Mouse (Mus musculus): ENCODE results near the gene Psma3. TPM values are rescaled to one million over a fixed set of nuclear protein-coding genes. Genes with fewer than 3 reads are reported as not detected.
"Not testable (repeated sequence)": the region's sequence is repeated elsewhere in the genome, so short reads cannot be mapped to it uniquely, and the experiment has no call there.

The Psma3 gene
- polyA plus RNA-seq, 1 experiment: 473 TPM

DNA sequence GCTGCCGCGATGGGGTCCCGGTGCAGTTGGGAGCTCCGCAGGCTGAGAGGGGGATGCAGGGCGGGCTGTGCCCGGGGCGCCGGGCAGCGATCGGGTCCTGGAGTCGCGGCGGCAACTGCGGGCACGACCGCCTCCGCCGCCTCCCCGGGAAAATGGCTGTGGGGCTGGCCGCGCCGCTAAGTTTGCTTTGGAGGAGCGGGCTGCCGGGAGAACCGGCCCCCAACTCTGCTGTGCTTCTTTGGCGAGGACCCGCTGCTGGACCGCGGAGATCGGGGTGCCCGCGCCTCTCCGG lies 41.7 kb downstream of the Psma3 start:
- H3K4me3 ChIP-seq (ENCODE audit: insufficient read depth, low read depth, low read length): peak overlapping the region; percentile 88
- H3K4me1 ChIP-seq (ENCODE audit: control insufficient read depth, insufficient read depth, insufficient read length, low read length): peaks cover 8% of the 10 kb centered on the region
- H3K27ac ChIP-seq (replicated peaks; ENCODE audit: low read depth, low read length): peak overlapping the region; percentile 44

DNA sequence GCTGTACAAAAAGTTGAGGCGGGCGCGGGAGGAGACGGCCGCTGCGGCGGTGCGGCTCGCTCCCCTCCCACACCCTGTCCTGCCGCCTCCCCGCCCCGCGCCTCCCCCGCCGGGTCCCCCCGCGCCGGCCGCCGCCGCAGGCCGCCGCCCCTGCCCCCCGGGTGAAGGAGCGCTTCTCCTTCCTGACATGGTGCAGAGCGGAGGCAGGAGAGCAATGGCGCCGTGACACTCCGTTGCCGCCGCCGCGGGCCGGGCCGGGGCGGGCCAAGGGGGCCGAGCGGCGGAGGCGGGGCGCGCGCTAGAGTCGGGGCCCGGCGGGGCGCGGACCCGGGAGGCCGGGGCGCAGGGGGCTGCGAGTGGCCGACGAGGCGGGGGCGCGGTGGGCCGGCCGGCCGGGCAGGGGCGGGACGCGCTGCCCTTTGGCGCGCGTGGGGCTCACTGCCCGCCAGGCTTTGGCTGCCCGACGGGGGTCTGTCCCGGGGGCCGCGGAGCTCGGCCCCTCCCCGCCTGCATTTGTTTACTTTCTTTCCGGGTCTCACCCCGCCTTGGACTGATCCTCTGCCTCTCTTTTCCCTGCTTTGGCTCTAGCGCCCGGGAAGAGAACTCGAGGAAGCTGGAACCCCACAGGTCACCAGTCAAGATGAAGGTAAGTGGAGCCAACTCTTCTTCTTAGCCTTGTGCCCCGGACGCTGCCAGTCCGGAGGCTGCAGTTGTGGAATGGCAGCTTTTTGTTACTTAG lies 42.3 kb downstream of the Psma3 start:
- peaks cover 8% of the 10 kb centered on the region for H3K4me1 ChIP-seq (ENCODE audit: control insufficient read depth, insufficient read depth, insufficient read length, low read length)
- H3K4me3 ChIP-seq (ENCODE audit: insufficient read depth, low read depth, low read length): peak overlapping the region; percentile 88
- peak overlapping the region; percentile 45 for H3K27ac ChIP-seq (replicated peaks; ENCODE audit: low read depth, low read length)

DNA sequence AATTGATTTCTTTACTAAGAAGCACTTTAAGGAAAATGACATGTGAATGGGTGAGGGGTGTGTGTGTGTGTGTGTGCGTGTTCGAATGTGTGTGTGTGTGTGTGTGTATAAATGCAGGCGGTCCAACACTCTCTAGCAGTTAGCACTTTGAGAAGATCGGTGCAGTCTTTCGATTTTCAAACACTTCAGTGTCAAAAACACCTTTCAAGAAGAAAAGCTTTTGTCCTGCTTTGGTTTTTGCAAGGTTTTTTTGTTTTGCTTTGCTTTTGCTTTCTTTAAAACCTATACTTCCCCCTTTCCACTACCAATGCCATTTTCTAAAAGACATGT lies 42.8 kb downstream of the Psma3 start:
- Histone ChIP-seq H3K27ac (replicated peaks; ENCODE audit: low read depth, low read length) (peak overlapping the region; percentile 45), H3K4me3 (ENCODE audit: insufficient read depth, low read depth, low read length) (peak overlapping the region; percentile 88), H3K4me1 (ENCODE audit: control insufficient read depth, insufficient read depth, insufficient read length, low read length) (peaks cover 6% of the 10 kb centered on the region)

DNA sequence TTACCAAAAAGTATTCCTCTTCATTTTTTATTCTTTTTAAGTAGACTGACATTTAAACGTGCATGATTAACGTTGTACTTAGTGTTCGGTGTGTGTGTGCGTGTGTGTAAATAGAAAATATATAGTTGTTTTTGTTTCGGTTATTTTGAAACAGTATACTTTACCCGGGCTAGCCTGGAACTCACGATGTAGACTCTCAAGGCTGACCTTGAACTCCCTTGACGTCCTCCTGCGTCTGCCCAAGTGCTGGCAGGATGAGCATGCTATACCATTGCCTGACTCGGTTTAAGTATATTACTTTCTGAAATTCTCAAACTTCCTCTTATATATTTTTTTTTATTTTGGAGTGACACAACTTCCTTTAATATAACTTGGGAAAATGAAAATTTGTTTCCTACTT lies 43.4 kb downstream of the Psma3 start:
- H3K27ac ChIP-seq (replicated peaks; ENCODE audit: low read depth, low read length): no peak overlapping the region

DNA sequence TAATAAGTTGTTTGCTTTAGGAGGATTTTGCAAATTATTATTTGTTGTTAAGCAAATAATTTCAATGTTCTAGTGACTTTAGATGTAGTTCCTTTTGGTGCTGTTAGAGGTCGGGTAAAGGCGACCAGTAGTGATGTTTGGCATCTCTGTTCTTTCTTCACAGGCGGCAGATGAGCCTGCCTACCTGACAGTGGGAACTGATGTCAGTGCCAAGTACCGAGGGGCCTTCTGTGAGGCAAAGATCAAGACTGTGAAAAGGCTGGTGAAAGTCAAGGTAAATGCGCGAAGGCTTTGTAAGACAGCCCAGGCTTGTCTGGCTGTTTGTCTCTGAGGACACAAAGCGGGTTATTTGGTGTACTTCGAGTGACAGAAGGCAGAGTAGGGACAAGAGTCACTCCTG lies 44.8 kb downstream of the Psma3 start:
- Histone ChIP-seq H3K4me3 (ENCODE audit: insufficient read depth, low read depth, low read length) (no peak overlapping the region), H3K4me1 (ENCODE audit: control insufficient read depth, insufficient read depth, insufficient read length, low read length) (no peaks in the 10 kb centered on the region), H3K27ac (replicated peaks; ENCODE audit: low read depth, low read length) (no peak overlapping the region)

More for the DNA sequence above, 43.4 kb downstream of the Psma3 start:
- H3K4me3 ChIP-seq (ENCODE audit: insufficient read depth, low read depth, low read length): no peak overlapping the region
- peaks cover 4% of the 10 kb centered on the region for H3K4me1 ChIP-seq (ENCODE audit: control insufficient read depth, insufficient read depth, insufficient read length, low read length)

DNA sequence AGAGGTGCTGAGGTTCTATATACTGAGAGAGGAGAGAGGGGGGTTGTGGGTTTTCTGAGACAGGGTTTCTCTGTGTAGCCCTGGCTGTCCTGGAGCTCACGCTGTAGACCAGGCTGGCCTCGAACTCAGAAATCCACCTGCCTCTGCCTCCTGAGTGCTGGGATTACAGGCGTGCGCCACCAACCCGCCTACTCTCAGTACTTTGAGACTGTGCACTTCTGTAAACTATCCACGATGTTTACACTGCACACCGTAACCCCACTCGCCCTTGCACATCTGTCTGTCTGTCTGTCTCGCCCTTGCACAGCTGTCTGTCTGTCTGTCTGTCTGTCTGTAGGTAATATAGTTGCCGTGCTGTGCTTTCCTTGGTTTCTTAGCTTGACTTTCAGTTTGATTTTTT lies 50.0 kb downstream of the Psma3 start:
- Histone ChIP-seq H3K27ac (replicated peaks; ENCODE audit: low read depth, low read length) (no peak overlapping the region), H3K4me3 (ENCODE audit: insufficient read depth, low read depth, low read length) (no peak overlapping the region), H3K4me1 (ENCODE audit: control insufficient read depth, insufficient read depth, insufficient read length, low read length) (no peaks in the 10 kb centered on the region)

DNA sequence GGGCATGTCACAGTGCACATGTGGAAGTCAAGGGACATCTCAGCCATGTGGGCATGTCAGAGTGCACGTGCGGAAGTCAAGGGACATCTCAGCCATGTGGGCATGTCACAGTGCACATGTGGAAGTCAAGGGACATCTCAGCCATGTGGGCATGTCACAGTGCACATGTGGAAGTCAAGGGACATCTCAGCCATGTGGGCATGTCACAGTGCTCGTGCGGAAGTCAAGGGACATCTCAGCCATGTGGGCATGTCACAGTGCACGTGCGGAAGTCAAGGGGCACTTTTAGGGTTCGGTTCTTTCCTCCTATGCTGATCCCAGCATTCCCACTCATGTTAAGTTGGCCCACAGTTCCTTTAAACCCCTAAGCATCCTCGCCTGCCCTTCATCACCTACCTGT lies 53.8 kb downstream of the Psma3 start:
- H3K4me1 ChIP-seq (ENCODE audit: control insufficient read depth, insufficient read depth, insufficient read length, low read length); H3K4me3 ChIP-seq (ENCODE audit: insufficient read depth, low read depth, low read length); H3K27ac ChIP-seq (replicated peaks; ENCODE audit: low read depth, low read length): not testable (repeated sequence)

DNA sequence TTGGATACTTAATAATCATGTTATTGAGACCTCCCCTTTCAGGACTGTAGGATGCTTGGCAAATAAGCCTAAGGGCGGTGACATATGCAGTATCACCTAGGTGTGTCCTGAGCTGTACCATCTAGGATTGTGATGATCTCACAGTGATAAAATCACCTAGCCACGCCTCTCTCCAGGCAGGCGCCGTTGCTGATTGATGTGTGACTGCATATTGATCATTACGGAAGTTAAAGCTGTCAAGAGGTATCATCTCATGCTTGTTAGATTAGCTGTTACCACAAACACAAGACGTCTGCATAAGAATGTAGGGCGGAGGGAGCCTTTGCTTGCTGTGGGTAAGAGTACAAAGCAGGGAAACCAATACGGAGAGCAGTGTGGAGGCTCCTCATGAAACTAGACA lies 55.8 kb downstream of the Psma3 start:
- no peak overlapping the region for H3K4me3 ChIP-seq (ENCODE audit: insufficient read depth, low read depth, low read length)
- H3K27ac ChIP-seq (replicated peaks; ENCODE audit: low read depth, low read length): no peak overlapping the region
- no peaks in the 10 kb centered on the region for H3K4me1 ChIP-seq (ENCODE audit: control insufficient read depth, insufficient read depth, insufficient read length, low read length)

DNA sequence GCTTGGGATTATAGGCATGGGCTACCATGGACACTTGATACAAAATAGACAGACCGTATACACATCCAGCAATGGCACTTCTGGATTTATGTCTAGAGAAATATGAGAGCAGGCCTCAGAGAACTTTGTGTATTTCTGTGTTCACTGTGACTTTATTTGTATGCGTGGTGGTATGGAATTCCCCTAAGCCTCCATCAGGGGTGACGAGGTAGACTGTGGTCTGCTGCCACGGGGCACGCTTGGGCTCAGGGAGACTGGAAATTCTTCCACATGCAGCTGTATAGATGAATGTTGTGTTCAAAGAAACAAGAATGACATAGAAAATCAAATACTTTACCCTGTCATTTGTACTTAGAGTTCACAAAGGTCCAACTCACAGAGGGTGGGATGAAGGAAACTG lies 56.3 kb downstream of the Psma3 start:
- no peak overlapping the region for H3K27ac ChIP-seq (replicated peaks; ENCODE audit: low read depth, low read length)
- no peak overlapping the region for H3K4me3 ChIP-seq (ENCODE audit: insufficient read depth, low read depth, low read length)
- no peaks in the 10 kb centered on the region for H3K4me1 ChIP-seq (ENCODE audit: control insufficient read depth, insufficient read depth, insufficient read length, low read length)

DNA sequence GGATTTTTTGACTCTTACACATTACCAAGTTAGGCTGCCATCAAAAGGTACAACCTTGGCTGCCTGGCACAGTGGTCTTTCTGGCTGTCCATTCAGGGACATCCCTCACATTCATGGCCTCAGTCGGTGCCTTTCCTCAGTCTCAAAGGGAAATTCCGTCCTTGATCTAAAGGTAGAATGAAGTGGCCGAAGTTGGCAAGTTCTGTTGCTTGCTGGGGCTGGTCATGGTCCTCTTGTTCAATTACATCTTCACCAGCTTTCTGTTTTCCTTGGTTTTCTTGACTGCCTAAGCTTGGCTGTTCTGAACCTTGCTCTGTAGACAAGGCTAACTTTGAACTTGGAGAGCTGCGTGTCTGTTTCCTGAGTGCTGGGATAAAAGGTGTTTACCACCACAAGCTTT lies 61.4 kb downstream of the Psma3 start:
- no peak overlapping the region for H3K27ac ChIP-seq (replicated peaks; ENCODE audit: low read depth, low read length)
- H3K4me1 ChIP-seq (ENCODE audit: control insufficient read depth, insufficient read depth, insufficient read length, low read length): peaks cover 3% of the 10 kb centered on the region; the same call in 1 of the 2 replicates
- no peak overlapping the region for H3K4me3 ChIP-seq (ENCODE audit: insufficient read depth, low read depth, low read length)

DNA sequence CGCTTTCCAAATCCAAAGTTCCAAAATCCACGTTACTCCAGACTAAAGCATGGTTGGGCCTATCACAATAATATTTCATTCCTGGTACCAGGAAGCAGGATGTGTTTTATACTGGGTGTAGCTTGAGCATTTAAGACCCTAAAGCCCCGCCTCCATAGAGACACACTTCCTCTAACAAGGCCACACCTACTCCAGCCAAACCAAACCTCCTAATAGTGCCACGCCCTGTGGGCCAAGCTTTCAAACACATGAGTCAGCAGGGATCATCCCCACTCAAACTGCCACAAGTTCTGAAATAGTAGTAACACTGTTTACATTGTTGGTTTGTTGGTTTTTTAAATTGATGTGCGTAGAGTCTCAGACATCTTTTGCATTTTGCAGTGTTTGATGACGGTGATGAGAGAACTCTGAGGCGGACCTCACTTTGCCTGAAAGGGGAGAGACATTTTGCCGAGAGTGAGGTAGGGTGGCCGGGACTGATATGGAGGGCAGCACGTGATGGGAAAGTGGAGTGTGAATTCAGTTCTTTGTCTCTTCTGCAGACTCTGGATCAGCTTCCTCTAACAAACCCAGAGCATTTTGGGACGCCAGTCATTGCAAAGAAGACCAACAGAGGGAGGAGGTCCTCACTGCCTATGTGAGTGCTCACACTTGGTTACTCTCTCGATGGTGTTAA lies 62.4 kb downstream of the Psma3 start:
- Histone ChIP-seq H3K4me1 (ENCODE audit: control insufficient read depth, insufficient read depth, insufficient read length, low read length) (peaks cover 3% of the 10 kb centered on the region; the same call in 1 of the 2 replicates), H3K4me3 (ENCODE audit: insufficient read depth, low read depth, low read length) (no peak overlapping the region), H3K27ac (replicated peaks; ENCODE audit: low read depth, low read length) (no peak overlapping the region)

DNA sequence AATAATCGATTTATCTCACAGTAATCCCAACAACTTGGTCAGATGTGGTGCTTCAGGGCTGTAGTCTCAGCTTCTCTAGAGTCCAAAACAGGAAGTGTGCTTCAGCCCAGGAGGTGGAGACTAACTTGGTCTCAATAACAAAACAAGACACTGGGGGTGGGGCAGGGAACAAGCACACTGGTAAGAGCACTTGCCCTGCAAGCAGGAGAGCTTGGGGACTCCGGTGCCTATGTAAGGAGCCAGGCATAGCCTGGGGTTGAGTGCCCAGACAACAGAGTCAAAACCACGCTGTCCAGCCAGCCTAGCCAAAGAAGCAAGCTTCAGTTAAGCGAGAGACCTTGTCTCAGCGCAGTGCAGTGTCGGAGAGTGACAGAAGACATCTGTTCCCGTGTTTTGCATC lies 66.0 kb downstream of the Psma3 start:
- Histone ChIP-seq H3K27ac (replicated peaks; ENCODE audit: low read depth, low read length) (peak overlapping the region; percentile 81; the same call in 1 of the 2 replicates), H3K4me3 (ENCODE audit: insufficient read depth, low read depth, low read length) (no peak overlapping the region), H3K4me1 (ENCODE audit: control insufficient read depth, insufficient read depth, insufficient read length, low read length) (peaks cover 3% of the 10 kb centered on the region; the same call in 1 of the 2 replicates)

DNA sequence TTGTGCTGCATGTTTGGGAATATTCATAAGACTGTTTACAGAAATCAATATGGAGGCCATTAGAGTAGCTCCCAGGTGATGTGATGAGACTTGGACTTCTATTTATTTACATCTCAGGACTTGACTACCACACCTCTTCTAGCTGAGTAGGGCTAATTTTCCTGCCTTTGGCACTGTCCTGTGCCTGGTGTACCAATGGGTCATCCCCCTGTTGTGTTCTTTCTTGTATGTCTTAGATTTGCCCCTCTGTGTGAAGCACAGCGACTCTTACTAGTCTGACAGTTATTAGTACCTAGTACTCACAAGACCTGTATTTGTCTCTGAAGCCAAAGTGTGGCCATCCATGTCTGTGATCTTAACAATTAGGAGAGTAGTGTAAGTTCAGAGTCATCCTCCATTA lies 68.0 kb downstream of the Psma3 start:
- H3K27ac ChIP-seq (replicated peaks; ENCODE audit: low read depth, low read length): no peak overlapping the region
- H3K4me3 ChIP-seq (ENCODE audit: insufficient read depth, low read depth, low read length): no peak overlapping the region
- peaks cover 3% of the 10 kb centered on the region; the same call in 1 of the 2 replicates for H3K4me1 ChIP-seq (ENCODE audit: control insufficient read depth, insufficient read depth, insufficient read length, low read length)

DNA sequence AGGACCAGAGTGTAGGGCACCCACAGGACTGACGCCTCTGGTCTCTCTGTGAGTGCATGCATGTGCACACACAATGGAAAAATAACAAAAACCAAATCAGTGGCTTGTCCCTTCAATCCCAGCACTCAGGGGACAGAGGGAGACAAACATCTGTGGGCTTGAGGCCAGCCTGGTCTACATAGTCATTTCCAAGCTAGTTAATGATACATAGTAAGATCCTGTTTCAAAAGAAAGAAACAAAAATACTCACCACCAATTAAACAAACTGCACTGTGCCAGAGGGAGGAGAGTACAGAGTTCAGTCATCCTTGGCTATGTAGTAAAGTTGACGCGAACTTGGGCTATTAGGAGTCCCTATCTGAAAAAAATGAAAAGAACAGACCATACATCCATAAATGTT lies 69.2 kb downstream of the Psma3 start:
- Histone ChIP-seq H3K4me3 (ENCODE audit: insufficient read depth, low read depth, low read length) (no peak overlapping the region), H3K4me1 (ENCODE audit: control insufficient read depth, insufficient read depth, insufficient read length, low read length) (peaks cover 3% of the 10 kb centered on the region; the same call in 1 of the 2 replicates), H3K27ac (replicated peaks; ENCODE audit: low read depth, low read length) (no peak overlapping the region)

DNA sequence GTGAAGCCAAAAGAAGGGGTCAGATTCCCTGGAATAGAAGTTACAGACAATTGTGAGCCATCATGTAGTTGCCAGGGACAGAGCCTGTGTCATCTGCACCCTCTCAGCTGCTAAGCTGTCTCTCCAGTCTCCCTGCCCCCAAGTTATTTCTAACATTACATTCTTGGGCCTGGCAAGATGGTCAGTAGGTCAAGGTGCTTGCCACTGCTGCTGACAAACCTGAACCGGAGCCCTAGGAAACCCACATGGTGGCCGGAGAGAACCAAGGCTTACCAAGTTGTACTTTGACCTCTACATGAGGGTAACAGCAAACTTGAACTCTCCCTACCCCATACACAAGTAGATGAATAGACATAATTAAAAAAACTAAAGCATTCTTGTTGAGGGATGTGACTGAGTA lies 70.1 kb downstream of the Psma3 start:
- H3K4me1 ChIP-seq (ENCODE audit: control insufficient read depth, insufficient read depth, insufficient read length, low read length): peaks cover 2% of the 10 kb centered on the region; the same call in 1 of the 2 replicates
- H3K4me3 ChIP-seq (ENCODE audit: insufficient read depth, low read depth, low read length): no peak overlapping the region
- H3K27ac ChIP-seq (replicated peaks; ENCODE audit: low read depth, low read length): no peak overlapping the region
